Mouse (Mus musculus) thymus, adult 2 months (tissue): Measurements from ENCODE around the gene Pax6.

ENCODE experiments used
- CTCF ChIP-seq: fragments of 200-500 bp; IDR thresholded peaks from 2 replicates; pipeline ENCODE4 v1.5.1; 2012; ENCODE audit warnings: mild to moderate bottlenecking, control low read depth, low read length, moderate library complexity, borderline replicate concordance; ENCODE audit not compliant: control insufficient read depth, poor library complexity, insufficient read depth; ENCODE audit errors: extremely low read depth
- POLR2A ChIP-seq: fragments of 200-500 bp; IDR thresholded peaks from 2 replicates; pipeline ENCODE4 v1.6.1; 2012; ENCODE audit warnings: mild to moderate bottlenecking, low read length, control low read depth, moderate library complexity; ENCODE audit not compliant: control insufficient read depth, poor library complexity, insufficient read depth; ENCODE audit errors: extremely low read depth

GRCm38 (mm10) chr2:105736166-105736565 is 67.5 kb downstream of the Pax6 start:
- TF ChIP-seq CTCF (no peak), POLR2A (no peak)
